Mouse (Mus musculus): ENCODE data around the gene Zfp710. TPM values are rescaled to one million over a fixed set of nuclear protein-coding genes. Genes with fewer than 3 reads are reported as not detected.

Zfp710 gene
- total and polyA plus RNA-seq, 3 experiments: 14.8 to 19.1 TPM; not detected in 1

DNA sequence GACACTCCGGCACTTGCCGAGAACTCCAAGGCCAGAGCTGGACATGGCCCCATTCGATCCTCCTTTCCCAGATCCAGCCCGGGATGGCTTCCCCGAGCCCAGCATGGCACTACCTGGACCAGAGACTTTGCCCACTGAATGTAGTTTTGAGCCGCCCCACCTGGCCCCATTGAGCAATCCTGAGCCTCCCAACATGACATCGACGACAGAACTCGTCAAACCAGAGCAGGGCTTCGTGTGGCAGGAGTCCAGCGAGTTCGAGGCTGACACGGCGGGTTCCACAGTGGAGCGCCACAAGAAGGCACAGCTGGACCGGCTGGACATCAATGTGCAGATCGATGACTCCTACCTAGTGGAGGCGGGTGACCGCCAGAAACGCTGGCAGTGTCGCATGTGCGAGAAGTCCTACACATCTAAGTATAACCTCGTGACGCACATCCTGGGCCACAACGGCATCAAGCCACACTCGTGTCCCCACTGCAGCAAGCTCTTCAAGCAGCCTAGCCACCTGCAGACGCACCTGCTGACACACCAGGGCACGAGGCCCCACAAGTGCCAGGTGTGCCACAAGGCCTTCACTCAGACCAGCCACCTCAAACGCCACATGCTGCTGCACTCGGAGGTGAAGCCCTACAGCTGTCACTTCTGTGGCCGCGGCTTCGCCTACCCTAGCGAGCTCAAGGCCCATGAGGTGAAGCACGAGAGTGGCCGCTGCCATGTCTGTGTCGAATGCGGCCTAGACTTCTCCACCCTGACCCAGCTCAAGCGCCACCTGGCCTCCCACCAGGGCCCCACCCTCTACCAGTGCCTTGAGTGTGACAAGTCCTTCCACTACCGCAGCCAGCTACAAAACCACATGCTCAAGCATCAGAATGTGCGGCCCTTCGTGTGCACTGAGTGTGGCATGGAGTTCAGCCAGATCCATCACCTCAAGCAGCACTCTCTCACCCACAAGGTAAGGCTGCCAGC lies 57.3 kb downstream of the Zfp710 start:
- H3K9me3 ChIP-seq (replicated peaks; ENCODE audit: insufficient read depth, low read length): no peaks in the 10 kb centered on the region
- H3K9ac ChIP-seq (ENCODE audit: control insufficient read depth, low read depth, low read length, poor library complexity, severe bottlenecking): no peak overlapping the region
- peaks cover 0 to 17% of the 10 kb centered on the region in 2 experiments; a peak in 2 of 4 replicates for H3K36me3 ChIP-seq (ENCODE audit: control insufficient read depth in 1 of 2, insufficient read depth in 2 of 2, low read length in 2 of 2)
- no peaks in the 10 kb centered on the region for H3K27me3 ChIP-seq (ENCODE audit: control insufficient read depth in 1 of 2, insufficient read depth in 2 of 2, low read length in 2 of 2)
- no peak for TF ChIP-seq MYC (IDR thresholded peaks at IDR 0.05; ENCODE audit: low read depth, low read length)
- TF ChIP-seq ZMIZ1 (IDR thresholded peaks at IDR 0.05; ENCODE audit: low read depth, low read length): no peak
- no peak for TF ChIP-seq CHD1 (IDR thresholded peaks at IDR 0.05; ENCODE audit: low read depth, low read length)
- no peak for TF ChIP-seq TBP (IDR thresholded peaks at IDR 0.05; ENCODE audit: low read depth, low read length)
- TF ChIP-seq ZNF384 (IDR thresholded peaks at IDR 0.05; ENCODE audit: low read depth, low read length): no peak
- no peak for TF ChIP-seq MEF2A (IDR thresholded peaks at IDR 0.05; ENCODE audit: extremely low read depth, insufficient replicate concordance, low read depth, low read length, poor library complexity, severe bottlenecking)
- no peak for TF ChIP-seq TAL1 (IDR thresholded peaks at IDR 0.05; ENCODE audit: low read length)
- TF ChIP-seq MAX (IDR thresholded peaks at IDR 0.05; ENCODE audit: low read length): no peak
- no peak for TF ChIP-seq USF1 (IDR thresholded peaks at IDR 0.05; ENCODE audit: low read depth, low read length)
- H3K4me1 ChIP-seq (ENCODE audit: control insufficient read depth in 1 of 2, insufficient read depth in 2 of 2, low read length in 2 of 2): peaks cover 5 to 20% of the 10 kb centered on the region in 2 experiments
- H3K4me3 ChIP-seq (ENCODE audit: control insufficient read depth in 1 of 2, insufficient read depth in 1 of 2, low read depth in 2 of 2, low read length in 2 of 2): no peak overlapping the region
- no peak for DNase-seq (ENCODE audit: low read depth, low spot score)
- no peaks in the 10 kb centered on the region for H3K79me2 ChIP-seq (ENCODE audit: control insufficient read depth, insufficient read depth, low read length, poor library complexity)
- no peak overlapping the region for H3K27ac ChIP-seq (ENCODE audit: control insufficient read depth, low read depth, low read length)

DNA sequence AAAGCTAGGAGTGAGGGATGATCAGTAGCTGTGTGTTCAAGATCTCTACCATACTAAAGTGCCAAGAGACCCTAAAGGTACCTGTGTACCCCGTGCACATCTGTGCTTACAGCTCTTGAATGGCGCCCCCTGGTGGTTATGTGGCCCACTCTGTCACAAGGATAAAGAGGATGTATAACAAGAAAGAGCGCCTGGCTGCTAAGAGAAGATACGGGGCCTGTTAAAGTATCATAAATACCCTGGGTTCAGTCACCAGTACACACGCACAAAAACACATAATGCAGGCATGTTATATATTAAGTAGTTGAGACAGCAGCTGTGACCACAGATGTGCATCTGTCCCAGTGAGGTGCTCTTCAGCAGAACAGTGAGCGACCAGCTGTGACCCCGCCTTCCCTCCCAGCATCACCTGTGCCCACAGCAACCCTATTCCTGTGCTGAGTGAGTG lies 59.9 kb downstream of the Zfp710 start:
- Histone ChIP-seq H3K79me2 (ENCODE audit: control insufficient read depth, insufficient read depth, low read length, poor library complexity) (no peaks in the 10 kb centered on the region), H3K27me3 (ENCODE audit: control insufficient read depth in 1 of 2, insufficient read depth in 2 of 2, low read length in 2 of 2) (no peaks in the 10 kb centered on the region), H3K9ac (ENCODE audit: control insufficient read depth, low read depth, low read length, poor library complexity, severe bottlenecking) (no peak overlapping the region), H3K27ac (ENCODE audit: control insufficient read depth, low read depth, low read length) (no peak overlapping the region), H3K36me3 (ENCODE audit: control insufficient read depth in 1 of 2, insufficient read depth in 2 of 2, low read length in 2 of 2) (no peaks in the 10 kb centered on the region), H3K9me3 (replicated peaks; ENCODE audit: insufficient read depth, low read length) (no peaks in the 10 kb centered on the region), H3K4me1 (ENCODE audit: control insufficient read depth in 1 of 2, insufficient read depth in 2 of 2, low read length in 2 of 2) (no peaks in the 10 kb centered on the region), H3K4me3 (ENCODE audit: control insufficient read depth in 1 of 2, insufficient read depth in 1 of 2, low read depth in 2 of 2, low read length in 2 of 2) (no peak overlapping the region)
- DNase-seq (ENCODE audit: low read depth, low spot score): peak; percentile 86
- TF ChIP-seq ZNF384 (IDR thresholded peaks at IDR 0.05; ENCODE audit: low read depth, low read length): peak; percentile 87
- TF ChIP-seq POLR2AphosphoS2 (IDR thresholded peaks at IDR 0.05; ENCODE audit: low read length): 0 out of 2 replicates have a peak, but pooled peaks have one; percentile 38
- TF ChIP-seq RAD21 (IDR thresholded peaks at IDR 0.05; ENCODE audit: low read depth, low read length): peak; percentile 68
- peak; percentile 94 for TF ChIP-seq SMC3 (IDR thresholded peaks at IDR 0.05; ENCODE audit: low read depth, low read length)
- TF ChIP-seq CHD2 (IDR thresholded peaks at IDR 0.05; ENCODE audit: low read length): no peak
- TF ChIP-seq ZC3H11A (IDR thresholded peaks at IDR 0.05; ENCODE audit: low read depth, low read length): peak; percentile 69
- no peak for TF ChIP-seq ELF1 (IDR thresholded peaks at IDR 0.05; ENCODE audit: low read depth, low read length)
- TF ChIP-seq CTCF (IDR thresholded peaks at IDR 0.05 in 2 of 3, conservative IDR thresholded peaks at IDR 0.05 in 1 of 3; ENCODE audit: control insufficient read depth in 1 of 3, insufficient read depth in 1 of 3, low read depth in 2 of 3, low read length in 3 of 3, poor library complexity in 1 of 3, severe bottlenecking in 1 of 3): peak; percentile 77 to 90 (median 89)
- TF ChIP-seq MYB (IDR thresholded peaks at IDR 0.05; ENCODE audit: low read depth, low read length): no peak
- TF ChIP-seq MAX (IDR thresholded peaks at IDR 0.05; ENCODE audit: low read length): no peak

All from MEL (cell line).